Mouse (Mus musculus): ENCODE data around the gene Pou3f3.

Pou3f3 gene

DNA sequence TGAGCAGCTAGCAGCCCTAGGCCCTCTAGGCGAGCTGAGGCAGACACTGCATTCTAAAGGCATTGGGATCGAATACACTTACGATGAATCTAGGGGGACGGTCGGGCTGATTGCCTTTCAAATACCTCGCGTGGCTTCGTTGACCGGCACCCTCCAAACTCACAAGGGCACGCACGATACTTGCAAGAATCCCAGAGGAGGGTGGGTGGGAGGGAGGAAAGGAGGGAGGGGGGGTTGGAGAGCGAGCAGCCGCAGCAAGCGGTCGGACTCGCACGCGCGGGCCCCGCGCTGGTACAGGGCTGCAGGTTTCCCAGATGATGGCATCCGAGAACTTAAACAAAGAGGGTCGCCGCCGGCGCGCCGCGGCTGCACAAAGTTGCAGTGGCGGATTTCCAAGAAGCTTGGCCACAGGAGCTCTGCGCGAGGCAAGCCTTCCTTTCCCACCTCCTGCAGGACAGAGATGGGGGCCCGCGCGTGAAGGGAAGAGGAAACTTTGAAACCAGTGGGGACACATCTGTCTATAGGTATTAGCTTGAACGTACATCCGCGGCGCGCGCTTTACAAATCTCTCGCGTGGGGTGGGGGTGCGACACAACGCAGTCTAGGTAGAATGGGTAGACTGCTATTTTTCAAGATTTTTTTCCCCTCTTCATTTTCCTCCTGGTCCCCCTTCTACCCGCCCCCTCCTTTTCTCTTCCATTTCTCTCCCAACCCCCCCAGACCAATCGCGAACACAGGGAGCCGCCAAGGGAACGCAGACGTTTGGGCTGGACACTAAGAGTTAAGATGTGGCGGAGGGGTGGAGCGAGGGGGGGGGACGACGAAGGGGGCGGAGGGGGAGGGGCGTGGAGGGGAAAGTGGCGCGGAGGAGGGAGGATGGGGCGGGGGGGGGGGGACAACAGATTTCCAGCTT, 647 bp upstream of the Pou3f3 start:
- no peak for DNase-seq

DNA sequence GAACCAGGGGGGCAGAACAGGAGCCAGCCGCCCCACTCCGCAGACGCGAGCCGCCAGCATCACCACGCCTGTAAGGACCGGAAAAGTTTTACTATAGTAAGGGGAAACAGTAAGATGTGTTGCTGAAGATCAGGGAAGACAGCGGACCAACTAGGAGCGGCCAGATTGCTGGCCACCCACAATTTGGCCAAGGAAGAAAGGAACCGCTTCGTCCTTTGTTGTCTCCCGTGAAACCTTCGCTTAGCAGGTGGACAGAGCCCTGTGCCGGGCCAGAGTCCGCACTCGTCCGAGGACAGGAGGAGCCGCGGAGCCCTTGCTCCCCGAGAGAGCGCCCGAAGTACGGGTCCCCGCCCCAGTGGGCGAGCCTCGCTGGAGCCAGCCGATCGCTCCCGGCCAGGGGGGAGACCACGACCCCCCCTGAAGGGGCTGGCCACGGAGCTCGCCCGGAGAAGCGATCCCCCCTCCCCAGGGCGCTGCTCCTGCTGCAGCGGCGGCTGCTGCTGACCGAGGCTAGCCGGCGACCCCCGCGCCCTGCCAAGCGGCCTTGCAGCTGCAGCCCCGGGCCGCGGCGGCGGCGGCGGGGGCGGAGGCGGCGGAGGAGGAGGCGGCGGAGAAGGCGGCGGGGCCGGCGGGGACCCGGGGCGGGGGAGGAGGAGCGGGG, 933 bp downstream of the Pou3f3 start:
- DNase-seq, result no peak

DNA sequence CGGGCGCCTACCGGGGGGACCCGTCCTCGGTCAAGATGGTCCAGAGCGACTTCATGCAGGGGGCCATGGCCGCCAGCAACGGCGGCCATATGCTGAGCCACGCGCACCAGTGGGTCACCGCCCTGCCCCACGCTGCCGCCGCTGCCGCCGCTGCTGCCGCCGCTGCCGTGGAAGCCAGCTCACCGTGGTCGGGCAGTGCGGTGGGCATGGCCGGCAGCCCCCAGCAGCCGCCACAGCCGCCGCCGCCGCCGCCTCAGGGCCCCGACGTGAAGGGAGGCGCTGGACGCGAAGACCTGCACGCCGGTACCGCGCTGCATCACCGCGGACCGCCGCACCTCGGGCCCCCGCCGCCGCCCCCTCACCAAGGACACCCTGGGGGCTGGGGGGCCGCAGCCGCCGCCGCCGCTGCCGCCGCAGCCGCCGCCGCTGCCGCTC, 1.8 kb downstream of the Pou3f3 start:
- no peak for DNase-seq

DNA sequence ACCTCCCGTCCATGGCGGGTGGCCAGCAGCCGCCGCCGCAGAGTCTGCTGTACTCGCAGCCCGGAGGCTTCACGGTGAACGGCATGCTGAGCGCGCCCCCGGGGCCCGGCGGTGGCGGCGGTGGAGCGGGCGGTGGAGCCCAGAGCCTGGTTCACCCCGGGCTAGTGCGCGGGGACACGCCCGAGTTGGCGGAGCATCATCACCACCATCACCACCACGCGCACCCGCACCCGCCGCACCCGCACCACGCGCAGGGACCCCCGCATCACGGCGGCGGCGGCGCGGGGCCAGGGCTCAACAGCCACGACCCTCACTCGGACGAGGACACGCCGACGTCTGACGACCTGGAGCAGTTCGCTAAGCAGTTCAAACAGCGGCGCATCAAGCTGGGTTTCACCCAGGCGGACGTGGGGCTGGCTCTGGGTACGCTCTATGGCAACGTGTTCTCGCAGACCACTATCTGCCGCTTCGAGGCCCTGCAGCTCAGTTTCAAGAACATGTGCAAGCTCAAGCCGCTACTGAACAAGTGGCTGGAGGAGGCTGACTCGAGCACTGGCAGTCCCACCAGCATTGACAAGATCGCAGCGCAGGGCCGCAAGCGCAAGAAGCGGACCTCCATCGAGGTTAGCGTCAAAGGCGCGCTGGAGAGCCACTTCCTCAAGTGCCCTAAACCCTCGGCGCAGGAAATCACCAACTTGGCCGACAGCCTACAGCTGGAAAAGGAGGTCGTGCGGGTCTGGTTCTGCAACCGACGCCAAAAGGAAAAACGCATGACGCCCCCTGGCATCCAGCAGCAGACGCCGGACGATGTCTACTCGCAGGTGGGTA, 2.4 kb downstream of the Pou3f3 start:
- no peak for DNase-seq

DNA sequence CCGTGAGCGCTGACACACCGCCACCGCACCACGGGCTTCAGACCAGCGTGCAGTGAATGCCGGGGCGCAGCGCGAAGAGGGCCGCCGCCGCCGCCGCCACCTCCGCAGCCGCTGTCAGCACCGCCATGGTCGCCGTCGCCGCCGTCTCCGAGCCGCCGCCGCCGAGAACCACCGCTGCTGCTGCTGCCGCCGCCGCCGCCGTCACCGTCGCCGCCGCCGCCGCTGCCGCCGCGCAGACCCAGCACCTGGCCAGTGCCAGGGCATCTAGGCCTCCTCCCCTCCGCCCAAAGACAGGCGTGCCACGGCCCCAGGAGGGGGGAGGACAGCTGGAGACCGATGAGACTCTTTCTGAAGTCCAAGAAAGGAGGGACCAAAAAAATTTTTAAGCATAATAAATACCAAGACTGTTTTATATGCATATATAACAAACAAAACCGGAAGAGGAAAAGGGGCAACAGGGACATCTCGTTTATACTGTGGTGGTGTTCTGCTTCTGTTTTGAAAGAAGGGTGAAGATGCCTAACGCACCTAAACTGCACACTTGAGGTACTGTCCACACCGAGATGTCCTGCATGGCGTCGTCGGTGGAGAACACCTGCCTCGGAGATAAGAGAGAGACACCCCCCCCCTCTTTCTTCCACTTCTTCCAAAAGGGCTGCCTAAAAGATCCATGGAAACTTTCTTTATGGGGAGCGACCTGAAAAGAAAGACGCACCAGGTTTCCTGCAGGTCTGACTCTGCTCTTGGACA, 3.2 kb downstream of the Pou3f3 start:
- no peak for DNase-seq

DNA sequence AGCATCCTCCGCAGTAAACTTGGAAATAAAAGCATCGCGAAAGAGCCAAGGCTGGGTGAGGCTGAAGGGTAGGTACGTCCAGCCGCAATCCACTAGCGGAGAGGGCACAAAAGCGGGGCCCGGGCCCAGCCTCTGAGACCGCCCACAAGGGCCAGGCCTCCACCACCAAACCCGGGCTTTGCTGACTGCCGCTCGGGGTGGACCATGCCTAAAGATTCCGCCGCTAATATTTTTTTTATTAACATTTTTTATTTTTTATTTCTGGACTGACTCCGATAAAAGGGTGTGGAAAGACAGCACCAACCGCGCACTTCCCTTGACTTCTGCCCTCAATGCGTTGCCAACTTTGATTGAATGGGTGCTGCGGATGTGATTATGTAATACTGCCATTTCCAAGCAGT, 3.9 kb downstream of the Pou3f3 start:
- no peak for DNase-seq

DNA sequence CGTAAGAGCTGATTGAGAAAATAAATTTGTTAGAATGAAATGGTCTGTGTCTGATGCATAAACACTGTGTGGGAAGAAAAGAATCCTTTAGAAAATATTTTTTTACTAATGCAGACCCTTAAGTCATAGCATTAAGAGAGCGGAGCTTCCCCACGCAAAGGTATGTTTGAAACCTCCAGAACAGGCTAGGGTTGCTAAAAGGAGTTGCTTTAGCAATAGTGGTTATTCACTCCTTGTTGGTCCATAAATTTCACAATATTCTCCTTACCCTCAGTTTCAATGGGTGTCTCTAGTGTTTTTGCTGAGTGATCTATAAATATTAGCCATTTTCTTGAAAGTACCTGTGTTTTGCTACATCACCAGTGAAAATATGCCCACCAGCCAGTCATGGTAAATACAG, 4.6 kb downstream of the Pou3f3 start:
- DNase-seq, result no peak

DNA sequence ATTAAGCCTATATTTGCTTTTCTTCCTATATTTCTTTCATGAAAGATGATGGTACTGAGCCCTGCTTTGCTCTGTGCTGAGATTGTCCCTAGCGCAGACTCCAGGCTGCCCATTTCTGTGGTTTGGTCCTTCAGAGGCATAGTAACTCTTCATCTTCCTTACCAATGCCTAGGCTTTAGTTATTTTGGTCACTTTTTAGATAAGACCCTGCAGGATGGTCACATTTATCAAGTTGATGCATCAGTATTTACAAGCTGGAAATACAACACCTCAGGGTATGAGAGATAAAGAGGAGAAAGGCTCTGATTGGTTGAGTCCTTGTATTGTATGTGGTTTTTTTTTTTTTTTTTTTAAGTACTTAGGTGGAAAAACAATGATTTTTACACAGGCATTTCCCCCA, 5.2 kb downstream of the Pou3f3 start:
- DNase-seq, result no peak

DNA sequence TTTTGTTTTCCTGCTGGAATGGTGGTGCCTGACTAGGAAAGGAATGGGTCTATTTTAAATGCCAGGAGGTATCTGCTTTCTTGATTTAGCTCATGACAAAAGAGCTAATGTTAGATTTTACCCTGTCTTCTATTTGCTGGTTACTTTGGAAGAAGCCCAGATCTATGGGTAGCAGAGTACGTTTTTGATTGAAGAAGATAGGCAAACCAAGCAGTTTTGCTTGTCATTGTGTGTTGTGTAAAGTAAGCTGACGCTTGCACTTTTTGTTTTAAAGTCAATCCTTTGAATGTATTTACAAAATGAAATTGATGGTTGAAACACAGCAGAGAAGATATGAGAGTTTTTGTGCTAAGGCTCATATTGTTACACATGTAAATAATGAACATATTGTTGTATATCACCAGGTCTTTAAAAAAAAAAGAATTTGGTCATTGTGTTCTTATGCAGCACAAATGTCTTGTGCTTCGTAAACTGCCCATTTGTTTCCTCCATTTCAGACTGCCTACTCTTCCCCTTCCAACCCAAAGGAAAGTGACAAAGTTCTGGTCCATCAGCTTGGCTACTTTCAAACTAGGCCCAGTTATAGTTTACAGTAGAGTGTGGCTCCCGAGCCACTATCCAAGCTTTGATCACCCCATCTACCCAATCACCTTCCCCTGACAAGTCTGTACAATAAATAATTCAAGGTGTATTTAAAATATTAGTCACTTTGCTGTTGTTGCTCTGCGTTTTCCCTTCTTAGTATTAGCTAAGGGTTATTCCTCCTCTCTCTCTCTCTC, 6.5 kb downstream of the Pou3f3 start:
- no peak for DNase-seq

DNA sequence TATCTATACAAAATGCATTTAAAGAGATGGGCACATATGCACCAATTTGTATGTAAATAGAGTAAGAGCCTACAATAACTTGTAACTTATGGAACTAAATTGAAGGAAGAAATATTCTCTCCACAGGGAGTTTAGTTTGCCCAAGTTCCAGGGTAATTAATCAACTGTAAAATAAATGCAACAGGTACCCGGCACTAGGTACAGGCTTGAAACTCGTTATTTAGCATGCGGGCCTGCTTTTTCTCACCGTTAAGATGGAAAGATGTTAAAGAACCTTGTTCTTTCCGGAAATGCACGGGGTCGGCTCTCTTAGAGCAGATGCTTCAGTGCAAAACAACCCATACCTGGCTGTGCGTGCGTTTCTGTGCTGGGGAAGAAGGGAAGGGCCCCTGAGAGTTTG, 7.4 kb downstream of the Pou3f3 start:
- DNase-seq, result no peak

DNA sequence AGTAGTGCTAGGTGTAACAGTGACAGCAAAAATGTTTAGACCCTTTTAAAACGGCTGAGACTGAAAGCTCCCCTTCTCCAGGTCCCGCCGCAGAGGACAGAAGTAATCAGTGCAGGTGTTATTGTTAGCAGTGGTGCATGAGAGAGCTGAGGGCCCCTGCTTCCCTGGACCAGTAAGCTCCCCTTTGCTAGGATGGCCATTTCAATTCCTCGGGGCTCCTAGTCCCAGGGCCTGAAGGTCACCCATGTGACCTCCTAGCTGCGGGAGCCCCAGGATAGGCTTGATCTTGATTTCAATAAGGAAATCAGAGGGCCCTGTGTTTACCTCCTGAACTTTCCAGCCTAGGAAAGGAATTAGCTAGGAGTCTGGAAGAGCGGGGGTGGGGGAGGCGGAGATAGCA, 7.9 kb downstream of the Pou3f3 start:
- DNase-seq, result no peak

DNA sequence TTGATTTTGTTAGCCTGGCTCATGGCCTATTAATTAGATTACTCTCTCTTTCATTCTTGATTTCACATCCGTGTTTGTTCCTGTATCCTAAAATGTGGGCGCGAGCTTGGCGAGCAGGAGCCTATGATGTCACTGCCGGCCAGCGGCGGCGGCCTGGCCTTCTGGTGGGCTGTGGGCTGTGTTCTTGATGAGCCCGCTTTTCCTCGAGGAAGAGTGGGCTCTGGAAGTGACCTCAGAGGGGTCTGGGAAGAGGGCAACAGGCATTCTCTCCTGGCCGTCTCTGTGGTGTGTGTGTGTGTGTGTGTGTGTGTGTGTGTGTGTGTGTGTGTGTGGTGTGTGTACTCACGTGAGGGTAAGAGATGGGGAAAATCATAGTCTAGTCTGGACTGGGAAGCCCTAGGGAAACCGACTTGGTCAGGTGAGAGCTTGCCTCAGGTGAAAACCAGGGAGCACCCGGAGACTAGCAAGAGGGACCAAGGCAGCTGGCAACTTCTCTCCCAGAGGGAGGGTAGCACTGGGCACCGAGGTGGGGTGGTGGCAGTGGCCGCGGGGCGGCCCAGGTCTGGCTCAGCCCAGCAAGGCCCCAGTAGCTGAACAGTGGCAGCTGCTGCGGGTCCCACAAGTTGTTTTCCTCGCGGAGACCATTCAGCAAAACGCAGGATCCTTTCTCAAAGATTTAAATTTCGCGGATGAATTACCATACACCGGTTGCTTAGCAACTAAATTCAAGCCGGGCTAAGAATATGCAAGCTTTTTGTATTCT, 8.5 kb downstream of the Pou3f3 start:
- DNase-seq, result no peak

DNA sequence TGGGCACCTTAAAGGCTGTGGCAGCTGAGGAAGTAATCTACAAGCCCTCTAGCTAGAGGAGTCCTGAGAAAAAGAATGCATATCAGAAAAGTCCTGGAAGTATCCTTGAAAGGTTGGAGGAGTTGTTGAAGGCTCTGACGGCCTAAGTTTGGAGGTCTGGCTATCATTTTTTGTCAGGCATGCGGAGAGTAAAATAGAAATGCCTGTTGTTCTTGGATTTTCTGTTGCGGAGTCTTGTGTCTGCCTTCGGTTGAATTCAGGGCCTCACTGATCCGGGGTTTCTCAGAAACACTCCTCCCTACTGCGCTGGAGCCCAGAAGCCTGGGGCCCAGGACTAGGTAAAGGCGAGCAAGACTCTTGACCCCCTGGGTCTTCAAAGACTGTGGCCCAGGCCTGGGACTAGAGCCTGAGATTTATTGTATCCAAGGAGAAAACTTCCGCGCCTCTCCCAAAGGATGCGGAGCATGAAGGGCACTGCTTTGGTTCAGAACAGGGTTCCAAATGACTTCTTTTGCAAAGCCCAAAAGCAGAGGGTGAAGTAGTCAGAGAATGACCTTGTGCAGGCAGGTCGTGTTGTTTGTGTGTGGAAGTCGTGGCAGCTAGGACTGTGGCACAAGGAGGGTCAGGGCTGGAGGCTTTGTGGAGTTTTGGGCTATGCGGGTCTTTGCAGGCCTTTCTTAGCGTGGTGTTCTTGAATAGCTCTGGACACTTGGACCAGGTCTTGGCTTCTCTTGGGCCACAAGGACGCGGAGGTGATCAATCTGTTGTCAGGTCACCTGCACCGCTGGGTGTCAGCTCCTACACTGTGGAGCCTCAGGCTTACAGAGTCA, 9.6 kb downstream of the Pou3f3 start:
- no peak for DNase-seq

DNA sequence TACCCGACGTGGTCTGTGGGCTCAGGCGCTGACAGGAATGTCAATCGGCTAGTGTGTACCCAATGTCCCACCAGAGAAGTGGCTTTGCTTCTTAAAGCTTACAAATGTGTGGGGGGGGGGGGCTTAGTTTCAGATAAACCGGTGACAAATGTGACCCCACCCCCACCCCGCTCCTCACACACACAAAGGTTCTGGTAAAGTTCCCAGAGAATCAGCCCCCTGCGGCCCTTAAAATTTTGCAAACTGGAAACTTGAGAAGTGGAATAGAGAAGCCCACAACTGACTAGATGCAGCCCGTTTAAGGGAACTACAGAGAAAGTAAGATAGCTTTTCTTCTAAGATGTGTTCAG, 10.2 kb downstream of the Pou3f3 start:
- no peak for DNase-seq

DNA sequence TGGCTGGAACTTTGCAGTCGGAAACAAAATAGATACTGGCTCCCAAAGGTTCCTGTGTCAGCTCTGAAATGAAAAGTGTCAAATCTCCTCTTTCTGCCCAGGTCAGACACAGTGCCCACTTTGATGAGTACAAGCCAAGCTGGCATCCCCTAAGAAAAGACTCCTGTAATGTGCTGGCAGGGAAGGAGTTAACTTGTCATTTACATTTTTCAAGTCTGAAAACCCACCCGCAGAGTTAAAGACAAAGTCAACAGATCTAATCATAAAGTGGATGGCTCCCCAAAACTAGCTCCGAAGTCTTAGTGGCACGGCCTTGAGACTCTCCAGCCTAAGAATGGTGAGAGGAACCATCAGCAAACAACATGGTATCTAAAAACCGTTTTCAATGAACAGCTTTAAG, 11.6 kb downstream of the Pou3f3 start:
- no peak for DNase-seq

DNA sequence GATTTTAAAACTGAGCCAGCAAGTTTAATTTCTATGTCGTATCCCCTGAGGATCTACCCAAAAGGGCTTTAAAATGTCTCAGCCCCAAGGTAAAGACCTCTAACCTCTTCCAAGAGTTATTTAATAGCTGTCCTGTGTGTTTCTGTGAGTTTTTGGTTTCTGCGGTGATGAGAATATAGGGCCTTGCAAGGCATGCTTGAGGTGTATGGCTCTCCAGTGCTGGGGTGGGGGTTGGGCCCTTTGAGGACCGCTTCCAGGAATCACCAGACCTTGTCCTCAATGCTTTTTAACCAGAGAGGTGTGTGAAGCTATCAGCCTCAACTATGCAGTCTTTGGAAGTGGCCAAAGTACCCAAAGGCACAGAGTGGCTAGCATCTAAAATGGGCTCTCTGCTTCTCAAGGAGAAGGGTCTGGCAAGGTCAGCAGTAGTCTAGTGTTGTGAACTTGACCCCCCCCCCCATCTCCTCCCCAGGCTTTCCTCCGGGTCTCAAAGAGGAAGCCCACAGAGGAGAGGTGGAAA, 12.1 kb downstream of the Pou3f3 start:
- no peak for DNase-seq

DNA sequence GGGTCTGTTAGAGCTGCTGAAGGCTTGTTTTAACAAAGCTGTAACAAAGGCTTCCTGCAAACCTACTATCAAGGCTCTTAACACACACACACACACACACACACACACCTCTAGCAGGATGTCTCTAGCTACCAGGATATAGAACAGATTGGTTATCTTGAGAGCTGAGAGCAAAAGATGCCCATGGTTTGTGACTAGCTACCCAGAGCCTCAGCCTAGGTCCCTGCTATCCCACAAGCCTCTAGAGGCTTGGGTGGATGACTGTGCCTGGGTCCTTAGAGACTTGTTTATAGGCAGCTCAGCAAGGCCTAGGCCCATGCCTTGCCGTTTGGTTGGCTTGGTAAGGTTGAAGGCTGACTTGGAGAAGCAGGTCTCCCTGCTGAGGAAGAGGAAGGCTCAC, 13.5 kb downstream of the Pou3f3 start:
- DNase-seq, result no peak

DNA sequence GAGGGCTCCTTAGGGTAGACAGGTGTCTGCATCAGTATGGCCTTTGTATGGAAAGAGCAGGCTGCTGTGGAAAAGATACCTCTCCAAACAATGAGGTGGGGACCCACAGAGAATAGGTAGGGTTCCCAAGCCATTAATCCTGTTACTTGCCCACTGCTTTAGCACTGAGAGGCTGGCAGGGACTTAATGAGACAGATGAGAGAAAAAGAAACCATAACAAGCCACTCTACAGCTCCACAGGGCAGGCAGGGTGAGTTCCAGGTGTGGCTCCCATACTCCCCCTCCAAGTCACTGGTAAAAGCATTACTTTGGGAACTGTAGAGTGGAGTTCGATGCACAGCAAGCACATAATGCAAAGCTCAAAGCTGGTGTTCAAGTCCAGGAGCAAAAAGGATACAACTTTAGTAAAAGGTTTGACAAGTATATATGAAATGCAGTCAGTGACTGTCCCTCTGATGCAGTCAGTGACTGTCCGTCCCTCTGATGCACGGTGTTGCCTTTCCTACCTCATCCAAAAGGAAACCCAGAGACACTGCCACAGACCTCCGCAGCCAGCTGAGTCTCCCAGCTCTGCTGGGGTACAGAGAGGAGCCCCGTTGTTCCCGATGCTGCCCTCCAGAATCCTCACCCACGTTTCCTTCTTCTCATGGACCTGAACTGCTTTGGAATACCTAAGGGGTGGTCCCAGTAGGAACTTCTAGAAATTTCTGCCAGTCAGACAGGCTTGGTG, 14.0 kb downstream of the Pou3f3 start:
- DNase-seq, result no peak

DNA sequence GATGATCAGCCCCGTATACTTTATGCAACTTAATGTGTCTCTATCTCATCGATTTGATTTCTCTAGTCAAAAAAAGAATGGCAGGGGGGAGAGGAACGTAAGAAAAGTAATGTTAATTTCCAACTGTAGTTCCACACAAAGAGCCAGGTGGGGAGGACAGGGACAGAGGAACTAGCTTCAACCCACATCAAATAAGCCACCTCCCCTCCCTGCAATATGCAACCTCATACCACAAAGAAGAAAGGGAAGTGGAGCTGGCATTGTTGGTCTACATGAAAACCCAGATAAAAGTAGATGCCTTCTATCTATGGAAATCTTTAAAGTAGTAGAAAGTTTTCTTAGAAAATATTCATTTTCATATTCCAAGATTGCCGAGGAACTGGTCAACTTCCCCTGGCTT, 14.7 kb downstream of the Pou3f3 start:
- DNase-seq, result no peak

All from thymus, adult 18-20 months (tissue).